8 mouse cellular contexts compared by ENCODE assay signal in genomic region chr5:89543476-89543875, GRCm38 (mm10). TPM values are rescaled to one million over a fixed set of nuclear protein-coding genes. Genes with fewer than 3 reads are reported as not detected.
A peak's percentile ranks its signal among the peaks of the same experiment; 100 is the strongest.
DNase-seq lines count a peak whose midpoint lies in the region; ATAC-seq and TF ChIP-seq lines count a peak whose summit lies in the region.

No protein-coding gene starts in this region.

- no peaks in the 10 kb centered on the region for H3K4me1 ChIP-seq in lung, embryonic 14.5 days (ENCODE audit: insufficient read depth)

- DNase-seq in urinary bladder, adult 18-20 months (ENCODE audit: low spot score in 2 of 2), result peak; percentile 9 to 35
- no peak for DNase-seq in urinary bladder, postnatal 10 days (ENCODE audit: low spot score)
- DNase-seq in layer of hippocampus, adult 18-20 months (ENCODE audit: low spot score in 2 of 2), result peak; percentile 52 to 92
- peak; percentile 87 for DNase-seq in lung, embryonic 14.5 days
- peak; percentile 88 to 91 for DNase-seq in right cerebral cortex, adult 2 months (ENCODE audit: low spot score in 2 of 2)

- 27% methylated on average over 2 of the region's 2 CpGs for WGBS in lung, embryonic 14.5 days

- peak; percentile 85 for TF ChIP-seq CTCF in lung, embryonic 14.5 days (IDR thresholded peaks at IDR 0.05; ENCODE audit: low read depth)

- H3K4me2 ChIP-seq in lung, embryonic 14.5 days, result no peak overlapping the region

- H3K9ac ChIP-seq in lung, embryonic 14.5 days, result no peak overlapping the region

- H3K27me3 ChIP-seq in lung, embryonic 14.5 days (ENCODE audit: insufficient read depth, low read length), result no peaks in the 10 kb centered on the region

- no peaks in the 10 kb centered on the region for H3K9me3 ChIP-seq in lung, embryonic 14.5 days (ENCODE audit: low read depth, low read length)

- no peaks in the 10 kb centered on the region for H3K36me3 ChIP-seq in lung, embryonic 14.5 days (ENCODE audit: insufficient read depth)

- ATAC-seq in common myeloid progenitor, adult 5-6 weeks (replicated peaks; ENCODE audit: low read depth, poor library complexity, severe bottlenecking), result peak; percentile 90
- peak; percentile 66; the same call in 1 of the 2 replicates for ATAC-seq in granulocyte monocyte progenitor cell, adult 5-6 weeks (replicated peaks; ENCODE audit: poor library complexity, severe bottlenecking)
- ATAC-seq in lung, embryonic 14.5 days (ENCODE audit: insufficient read depth), result peak; percentile 78; the same call in 1 of the 2 replicates
- ATAC-seq in erythroblast, adult 5-6 weeks (replicated peaks; ENCODE audit: low FRiP score, poor library complexity, severe bottlenecking), result no peak

- H3K4me3 ChIP-seq in lung, embryonic 14.5 days (ENCODE audit: low read depth, low read length), result no peak overlapping the region

- H3K27ac ChIP-seq in lung, embryonic 14.5 days (ENCODE audit: low read depth), result no peak overlapping the region

RNA-seq across cellular contexts. Expression of gene Npffr2, which starts 16.2 kb away (rescaled TPM):
- total RNA-seq in common myeloid progenitor, adult 5-6 weeks (2017), result not detected in 2 replicates
- total RNA-seq in granulocyte monocyte progenitor cell, adult 5-6 weeks (2014; fragmentation: Nextera tagmentation), result not detected in 2 replicates
- total RNA-seq in granulocyte monocyte progenitor cell, adult 5-6 weeks (2017), result not detected in 2 replicates
- total RNA-seq in layer of hippocampus, adult 18-20 months (2021), result not detected
- 0.11 TPM in 1 of 2 replicates, not detected in the other for polyA plus RNA-seq in lung, embryonic 14.5 days (2014; fragmentation: Nextera tagmentation; extraction: Ambion mirVana)
- total RNA-seq in erythroblast, adult 5-6 weeks (2015; ENCODE audit: low replicate concordance), result not detected in 2 replicates
- total RNA-seq in erythroblast, adult 5-6 weeks (2017; ENCODE audit: low replicate concordance), result not detected in 2 replicates
